Mouse (Mus musculus): ENCODE results near the gene Hist1h2bm.
"Not testable (repeated sequence)": the region's sequence is repeated elsewhere in the genome, so short reads cannot be mapped to it uniquely, and the experiment has no call there.

Hist1h2bm gene

DNA sequence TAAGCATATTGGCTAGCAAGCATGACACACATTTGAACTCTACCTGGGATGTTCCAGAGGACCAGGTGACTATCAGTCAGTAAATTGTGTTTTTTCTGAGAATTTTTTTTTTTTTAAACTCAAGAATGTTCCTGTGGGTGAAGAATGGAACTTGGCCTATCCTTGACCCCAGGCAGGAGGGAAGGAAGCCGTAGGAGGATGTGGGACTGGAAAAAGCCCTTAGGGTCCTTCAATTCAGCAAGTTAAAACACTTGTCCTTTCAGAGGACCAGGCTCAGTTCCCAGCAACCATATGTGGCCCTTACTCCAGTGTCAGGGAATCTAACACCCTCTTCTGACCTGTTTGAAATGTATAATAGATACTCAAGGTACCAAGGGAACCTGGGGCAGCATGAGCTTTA is 7.7 kb downstream of the Hist1h2bm start:
- no peak for DNase-seq

DNA sequence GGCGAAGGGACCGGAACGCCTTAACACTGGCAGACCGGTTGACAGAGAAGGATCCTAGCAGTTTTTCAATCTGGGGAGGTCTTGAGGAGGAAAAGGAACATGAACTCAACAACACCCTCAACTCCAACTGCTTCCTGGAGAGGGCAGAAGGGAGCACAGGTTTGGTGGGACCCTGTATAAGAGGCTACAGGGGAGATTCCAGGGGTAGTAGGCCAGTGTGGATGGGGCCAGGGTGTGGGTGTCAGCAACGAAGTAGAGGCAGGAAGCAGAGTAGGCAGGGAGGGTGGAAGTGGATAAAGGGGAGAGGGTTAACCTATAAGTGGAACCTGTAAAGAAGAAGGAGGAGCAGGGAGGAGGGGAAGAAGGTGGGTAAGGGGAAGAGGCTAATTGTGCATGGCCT is 11.6 kb downstream of the Hist1h2bm start:
- DNase-seq, result peak in 1 of 2 experiments; percentile 30

DNA sequence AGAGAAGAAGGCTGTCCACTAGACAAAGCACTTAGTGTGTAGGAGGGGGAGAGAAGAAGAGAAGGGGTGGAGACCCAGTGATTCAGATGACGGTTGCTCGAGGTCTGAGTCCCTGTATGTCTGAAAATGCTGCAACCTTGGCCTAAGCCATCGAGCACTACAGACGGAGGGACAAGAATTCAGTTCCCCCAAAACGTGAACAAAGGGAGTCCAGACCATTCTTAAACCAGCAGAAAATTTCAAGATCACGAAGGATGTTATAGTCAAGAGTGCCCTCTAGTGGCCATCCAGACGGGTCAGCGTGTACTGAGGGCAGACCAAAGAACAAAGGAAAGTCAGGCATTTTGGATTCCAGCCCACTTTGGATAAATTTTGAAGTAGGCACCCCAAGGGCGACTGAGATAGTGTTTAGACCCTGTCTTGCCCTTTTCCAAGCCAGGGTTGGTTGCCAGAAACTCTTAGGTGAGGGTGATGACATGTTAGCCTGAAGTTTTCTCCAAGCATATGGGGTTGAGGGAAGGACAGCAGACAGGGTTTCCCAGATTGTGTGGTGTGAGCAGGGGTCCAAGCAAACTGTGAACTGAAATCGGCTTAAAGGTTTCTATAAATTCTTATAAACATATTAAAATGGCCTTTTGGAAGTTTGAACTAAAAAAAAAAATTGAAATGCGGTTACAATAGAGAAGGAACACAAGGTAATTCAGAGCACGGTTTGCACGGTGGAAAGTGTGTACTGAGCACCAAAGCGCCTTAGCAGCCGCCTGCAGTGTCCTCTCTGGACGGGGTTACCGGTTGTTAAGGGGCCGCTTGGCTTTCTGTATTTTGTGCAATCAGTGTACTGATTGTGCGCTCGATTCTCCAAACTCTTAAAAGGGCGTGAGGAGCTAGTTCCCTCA is 12.4 kb downstream of the Hist1h2bm start:
- peak in 1 of 2 experiments; percentile 65 for DNase-seq

DNA sequence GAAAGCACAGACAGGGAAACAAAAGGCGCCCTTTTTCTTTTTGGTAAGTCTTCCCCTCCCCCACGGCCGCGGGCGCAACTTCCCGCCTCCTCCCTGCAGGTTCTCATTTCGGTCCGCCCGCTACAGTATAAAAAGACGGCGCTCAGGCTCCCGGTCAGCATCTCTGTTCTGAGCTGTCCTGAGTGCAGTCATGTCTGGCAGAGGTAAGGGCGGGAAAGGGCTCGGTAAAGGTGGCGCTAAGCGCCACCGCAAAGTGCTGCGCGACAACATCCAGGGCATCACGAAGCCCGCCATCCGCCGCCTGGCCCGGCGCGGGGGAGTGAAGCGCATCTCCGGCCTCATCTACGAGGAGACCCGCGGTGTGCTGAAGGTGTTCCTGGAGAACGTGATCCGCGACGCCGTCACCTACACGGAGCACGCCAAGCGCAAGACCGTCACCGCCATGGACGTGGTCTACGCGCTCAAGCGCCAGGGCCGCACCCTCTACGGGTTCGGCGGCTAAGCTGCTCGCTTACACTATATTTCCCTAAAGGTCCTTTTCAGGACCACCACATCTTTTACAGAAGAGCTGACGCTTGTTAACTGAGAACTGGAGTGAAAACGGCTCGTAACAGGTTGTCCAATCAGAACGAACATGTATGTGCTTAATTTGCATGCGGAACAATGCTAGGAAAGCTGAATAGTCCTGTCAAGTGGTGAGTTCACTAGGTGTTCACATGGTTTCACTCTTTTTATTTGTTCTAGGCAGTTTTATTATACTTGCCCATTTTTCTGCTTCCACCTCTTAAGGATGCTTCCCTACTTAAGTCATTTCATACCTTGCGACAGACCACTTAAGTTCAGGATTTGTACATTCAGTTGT is 13.3 kb downstream of the Hist1h2bm start, which contains the start of gene Hist1h4j:
TSS of gene Hist1h4j (plus strand) at position 159 of the 862 bp plus-strand sequence.
- DNase-seq, result peak; percentile 66 to 76

DNA sequence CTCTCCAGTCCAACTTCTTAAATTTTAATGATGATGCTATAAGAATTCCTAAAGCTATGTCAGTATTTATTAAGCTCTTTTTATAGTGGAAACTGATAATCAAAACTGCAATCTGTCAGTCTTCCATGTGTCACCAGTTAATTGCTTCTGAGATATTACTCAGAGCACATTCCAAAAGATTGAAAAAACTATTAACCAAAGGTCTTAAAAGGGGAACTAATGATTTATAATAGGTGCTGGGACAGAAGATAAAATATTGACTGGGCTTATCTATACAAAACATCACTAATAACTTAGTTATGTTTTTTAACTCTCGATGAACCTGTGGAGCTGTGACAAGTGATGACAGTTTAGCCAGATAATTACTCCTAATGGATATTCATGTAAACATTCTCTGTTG is 23.2 kb downstream of the Hist1h2bm start:
- no peak for DNase-seq

DNA sequence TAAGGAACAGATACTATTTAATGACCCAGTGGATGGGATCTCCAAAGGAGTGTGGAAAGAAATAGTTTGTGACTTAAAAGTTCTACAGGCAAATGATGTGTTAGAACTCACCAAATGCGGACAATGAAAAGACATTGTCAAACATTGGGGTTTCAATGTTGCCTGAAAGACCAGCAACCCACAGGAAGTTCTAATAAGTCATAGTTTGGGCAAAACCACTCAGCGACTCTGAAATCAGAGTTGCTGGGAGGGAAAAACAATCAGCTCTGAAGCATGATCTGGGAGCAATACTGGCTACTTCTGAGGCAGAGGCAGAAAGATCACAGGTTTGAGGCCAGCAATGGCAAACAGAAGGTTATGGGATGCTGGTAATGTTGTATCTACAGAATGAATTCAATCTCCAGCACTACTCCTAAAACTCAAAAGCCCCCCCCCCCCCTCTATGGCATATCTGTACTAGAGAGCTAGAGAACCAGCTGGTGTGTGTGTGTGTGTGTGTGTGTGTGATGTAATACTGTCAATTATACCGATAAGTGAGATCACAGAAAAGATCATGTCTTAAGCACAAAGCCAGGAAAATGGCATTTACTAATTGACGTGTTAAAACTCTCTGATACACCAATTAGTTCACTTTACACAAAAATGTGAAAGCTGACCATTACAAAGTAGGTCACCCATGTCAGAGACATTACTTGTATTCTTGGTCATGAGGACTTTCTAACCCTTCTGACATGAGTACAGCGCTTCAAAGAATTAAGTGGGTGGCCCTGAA is 27.7 kb downstream of the Hist1h2bm start:
- no peak for DNase-seq

DNA sequence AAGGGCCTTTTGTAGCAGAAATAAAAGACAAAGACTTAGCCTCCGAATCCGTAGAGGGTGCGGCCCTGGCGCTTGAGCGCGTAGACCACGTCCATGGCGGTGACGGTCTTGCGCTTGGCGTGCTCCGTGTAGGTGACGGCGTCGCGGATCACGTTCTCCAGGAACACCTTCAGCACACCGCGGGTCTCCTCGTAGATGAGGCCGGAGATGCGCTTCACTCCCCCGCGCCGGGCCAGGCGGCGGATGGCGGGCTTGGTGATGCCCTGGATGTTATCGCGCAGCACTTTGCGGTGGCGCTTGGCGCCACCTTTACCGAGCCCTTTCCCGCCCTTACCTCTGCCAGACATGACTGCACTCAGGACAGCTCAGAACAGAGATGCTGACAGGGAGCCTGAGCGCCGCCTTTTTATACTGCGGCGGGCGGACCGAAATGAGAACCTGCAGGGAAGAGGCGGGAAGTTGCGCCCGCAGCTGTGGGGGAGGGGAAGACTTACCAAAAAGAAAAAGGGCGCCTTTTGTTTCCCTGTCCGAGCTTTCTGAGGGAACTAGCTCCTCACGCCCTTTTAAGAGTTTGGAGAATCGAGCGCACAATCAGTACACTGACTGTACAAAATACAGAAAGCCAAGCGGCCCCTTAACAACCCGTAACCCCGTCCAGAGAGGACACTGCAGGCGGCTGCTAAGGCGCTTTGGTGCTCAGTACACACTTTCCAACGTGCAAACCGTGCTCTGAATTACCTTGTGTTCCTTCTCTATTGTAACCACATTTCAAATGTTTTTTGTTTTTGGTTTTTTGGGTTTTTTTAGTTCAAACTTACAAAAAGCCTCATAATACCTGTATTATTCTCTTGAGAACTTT is 28.5 kb downstream of the Hist1h2bm start, which contains the start of gene Hist1h4k:
TSS of gene Hist1h4k (minus strand) at position 347 of the 859 bp plus-strand sequence.
- peak; percentile 88 to 94 for DNase-seq

DNA sequence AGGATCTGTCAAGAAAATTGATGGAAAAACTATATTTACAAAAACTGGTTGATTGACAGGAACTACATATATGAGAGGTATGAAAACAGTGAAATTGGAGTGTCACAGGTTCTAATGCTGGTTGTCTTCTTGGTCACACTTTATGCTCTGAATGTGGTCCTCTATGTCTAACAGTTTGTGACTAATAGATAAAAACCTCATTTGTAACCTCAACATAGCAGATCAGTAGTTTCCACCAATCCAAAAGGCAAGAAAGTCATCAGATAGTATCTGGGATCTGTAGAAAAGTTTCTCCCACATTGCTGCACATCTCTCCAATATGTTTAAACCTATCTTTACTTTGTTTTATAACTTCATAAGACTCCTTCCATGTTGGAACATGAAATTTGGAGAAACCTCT is 29.6 kb downstream of the Hist1h2bm start:
- DNase-seq, result no peak

DNA sequence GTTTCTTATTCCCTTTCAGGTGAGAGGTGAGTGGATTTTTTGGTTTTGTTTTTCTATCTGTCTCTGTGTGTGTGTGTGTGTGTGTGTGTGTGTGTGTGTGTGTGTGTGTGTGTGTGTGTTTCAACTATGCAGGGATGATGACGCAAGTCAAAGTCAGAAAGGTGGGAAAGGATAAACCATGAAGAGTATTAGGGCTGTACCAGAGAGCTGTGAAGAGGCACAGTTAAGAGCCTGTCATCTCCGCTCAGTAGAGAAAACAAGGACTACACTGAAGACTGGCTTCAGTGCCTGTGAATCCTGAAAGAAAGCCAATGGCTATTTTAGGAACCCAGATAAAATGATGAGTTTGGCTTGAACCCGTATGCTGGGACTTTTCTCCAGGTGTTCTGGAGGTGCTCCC is 30.0 kb downstream of the Hist1h2bm start:
- DNase-seq, result no peak

DNA sequence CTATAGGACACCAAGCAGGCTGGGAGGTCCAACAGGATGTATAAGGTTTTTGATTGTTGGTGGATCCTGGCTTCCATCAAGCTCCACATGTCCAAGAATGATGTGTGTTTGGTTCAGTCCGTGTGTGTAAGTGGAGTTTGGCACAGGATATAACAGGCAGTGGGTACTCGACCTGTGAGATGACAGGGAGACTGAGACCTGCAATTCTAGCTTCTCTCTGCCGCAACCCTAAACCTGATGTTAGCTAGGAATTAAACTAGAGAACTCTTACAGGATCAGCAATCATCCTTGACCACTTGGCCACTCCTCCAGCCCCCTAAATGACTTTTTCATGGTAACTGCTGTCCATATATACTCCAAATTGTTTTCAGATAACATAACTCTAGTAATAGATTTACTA is 30.5 kb downstream of the Hist1h2bm start:
- DNase-seq, result no peak

DNA sequence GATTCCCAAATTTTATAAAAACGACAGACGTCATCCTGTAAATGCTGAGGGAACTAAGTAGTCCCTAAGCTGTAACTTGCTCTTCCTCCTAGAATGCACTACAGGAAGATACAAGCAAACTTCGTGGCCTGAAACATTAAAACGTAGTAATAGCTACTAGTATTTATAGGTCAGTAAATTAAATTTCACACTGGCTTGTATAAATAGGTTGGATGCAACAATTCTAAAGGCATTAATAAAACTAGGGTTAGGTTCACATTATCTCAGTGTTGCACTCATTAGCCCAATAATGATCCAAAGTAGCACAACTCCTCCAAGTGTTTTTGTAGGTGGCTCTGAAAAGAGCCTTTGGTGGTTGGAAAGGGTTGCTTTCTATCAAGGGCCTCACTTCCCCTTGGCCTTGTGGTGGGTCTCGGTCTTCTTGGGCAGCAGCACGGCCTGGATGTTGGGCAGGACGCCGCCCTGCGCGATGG is 31.2 kb downstream of the Hist1h2bm start:
- no peak for DNase-seq

DNA sequence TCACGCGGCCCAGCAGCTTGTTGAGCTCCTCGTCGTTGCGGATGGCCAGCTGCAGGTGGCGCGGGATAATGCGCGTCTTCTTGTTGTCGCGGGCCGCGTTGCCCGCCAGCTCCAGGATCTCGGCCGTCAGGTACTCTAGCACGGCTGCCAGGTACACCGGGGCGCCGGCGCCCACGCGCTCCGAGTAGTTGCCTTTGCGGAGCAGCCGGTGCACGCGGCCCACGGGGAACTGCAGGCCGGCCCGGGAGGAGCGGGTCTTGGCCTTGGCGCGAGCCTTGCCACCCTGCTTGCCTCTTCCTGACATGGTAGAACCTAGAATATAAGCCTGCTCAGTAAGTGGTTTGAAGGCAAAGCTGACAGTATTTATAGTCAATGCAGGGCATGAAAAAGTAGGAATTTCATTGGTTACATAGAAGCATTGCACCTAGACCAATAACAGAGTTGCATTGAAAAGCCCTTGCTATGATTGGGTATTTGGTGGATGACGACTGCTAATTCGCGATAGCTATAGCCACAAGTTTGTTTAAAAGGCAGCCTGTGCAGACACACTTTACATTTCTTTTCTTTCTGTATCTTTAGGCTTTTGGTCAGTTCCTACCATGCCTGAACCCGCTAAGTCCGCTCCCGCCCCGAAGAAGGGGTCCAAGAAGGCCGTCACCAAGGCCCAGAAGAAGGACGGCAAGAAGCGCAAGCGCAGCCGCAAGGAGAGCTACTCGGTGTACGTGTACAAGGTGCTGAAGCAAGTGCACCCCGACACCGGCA is 31.9 kb downstream of the Hist1h2bm start, which contains the start of the genes Hist1h2ak and Hist1h2bn:
TSS of gene Hist1h2ak (minus strand) at position 304 of the 762 bp plus-strand sequence.
TSS of gene Hist1h2bn (plus strand) at position 600 of the 762 bp plus-strand sequence.
- DNase-seq, result peak; percentile 56 to 76

DNA sequence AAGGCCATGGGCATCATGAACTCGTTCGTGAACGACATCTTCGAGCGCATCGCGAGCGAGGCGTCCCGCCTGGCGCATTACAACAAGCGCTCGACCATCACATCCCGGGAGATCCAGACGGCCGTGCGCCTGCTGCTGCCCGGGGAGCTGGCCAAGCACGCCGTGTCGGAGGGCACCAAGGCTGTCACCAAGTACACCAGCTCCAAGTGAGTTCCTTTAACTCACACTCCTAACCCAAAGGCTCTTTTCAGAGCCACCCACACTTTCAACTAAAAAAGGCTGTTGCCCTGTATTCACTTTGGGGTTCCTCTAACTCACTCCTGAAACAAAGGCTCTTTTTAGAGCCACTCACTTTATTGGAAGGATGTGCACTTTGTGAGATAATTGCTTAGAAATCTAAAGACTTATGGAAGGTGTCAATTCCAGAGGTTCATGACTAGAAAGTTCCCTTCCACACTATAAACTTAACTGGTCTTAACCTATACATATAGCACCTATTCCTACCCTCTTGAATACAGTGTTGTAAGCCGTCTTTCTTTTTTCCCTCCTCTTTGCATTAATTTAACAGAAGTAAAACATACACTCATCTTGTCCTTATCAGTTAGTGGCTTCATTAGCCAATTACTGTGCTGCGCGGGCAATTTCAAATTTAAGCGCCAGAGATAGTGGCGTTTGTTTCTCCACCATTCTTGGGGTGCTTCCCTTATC is 32.6 kb downstream of the Hist1h2bm start:
- not testable (repeated sequence) for DNase-seq

DNA sequence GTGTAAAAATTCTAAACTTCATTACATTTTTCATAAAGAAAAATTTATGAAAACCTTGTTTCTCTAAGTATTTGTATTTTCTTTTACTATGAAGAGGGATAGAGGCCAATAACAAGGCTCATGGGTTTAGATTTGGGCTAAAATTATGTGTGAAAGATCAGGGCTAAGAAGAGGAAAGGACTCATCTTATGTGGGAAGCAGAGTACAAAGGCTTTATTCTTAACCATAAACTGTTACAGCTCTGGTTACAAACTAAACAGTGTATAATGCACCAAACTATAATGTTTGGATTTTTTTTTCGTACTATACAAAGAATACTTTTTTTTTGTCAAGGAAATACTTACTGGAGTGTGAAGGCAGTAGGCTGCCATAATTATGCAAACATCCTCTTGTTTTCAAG is 33.9 kb downstream of the Hist1h2bm start:
- no peak for DNase-seq
